Mouse (Mus musculus) embryonic facial prominence, embryonic 11.5 days (tissue): ENCODE measurements at regions not wholly inside any gene's neighbourhood (a gene's known extent, or its start where the extent isn't known, plus 50 kb on each side); places are given as distances from the start of the nearest gene placed in this dataset.
A peak's percentile ranks its signal among the peaks of the same experiment; 100 is the strongest.

Source experiments
- ATAC-seq: fragments of 200-750 bp; cut with Nextera tagmentation; replicated peaks from 2 replicates; pipeline ENCODE4 v1.8.0; 2017; ENCODE audit warnings: low read depth; ENCODE audit not compliant: insufficient number of reproducible peaks, low FRiP score, low TSS enrichment
- DNase-seq: peaks from one replicate; pipeline ENCODE4 v3.0.0-alpha.2; 2015; ENCODE audit warnings: low spot score
- H3K27ac ChIP-seq: fragments of 300-500 bp; sonication (generic); replicated peaks from 2 replicates; pipeline ENCODE4 v1.5.1; 2014; ENCODE audit warnings: mild to moderate bottlenecking, low read depth, low read length, control low read depth
- H3K27me3 ChIP-seq: fragments of 300-500 bp; sonication (generic); 2 replicates; pipeline ENCODE4 v1.6.1; 2014; ENCODE audit warnings: mild to moderate bottlenecking, low read length, moderate library complexity, mixed read lengths; ENCODE audit not compliant: control insufficient read depth, insufficient read depth
- H3K36me3 ChIP-seq: fragments of 300-500 bp; sonication (generic); replicated peaks from 2 replicates; pipeline ENCODE4 v1.6.1; 2014; ENCODE audit warnings: low read depth, mild to moderate bottlenecking, low read length, moderate library complexity, mixed read lengths; ENCODE audit not compliant: control insufficient read depth, insufficient read depth
- H3K4me1 ChIP-seq: fragments of 300-500 bp; sonication (generic); 2 replicates; pipeline ENCODE4 v1.6.1; 2014; ENCODE audit warnings: low read length, mixed read lengths; ENCODE audit not compliant: control insufficient read depth, insufficient read depth
- H3K4me2 ChIP-seq: fragments of 300-500 bp; sonication (generic); 2 replicates; pipeline ENCODE4 v1.6.1; 2014; ENCODE audit warnings: low read depth, mild to moderate bottlenecking, control low read depth, low read length, moderate library complexity
- H3K4me3 ChIP-seq: fragments of 300-500 bp; sonication (generic); 2 replicates; pipeline ENCODE4 v1.5.1; 2014; ENCODE audit warnings: low read depth, low read length, control low read depth
- H3K9ac ChIP-seq: fragments of 300-500 bp; sonication (generic); replicated peaks from 2 replicates; pipeline ENCODE4 v1.6.1; 2014; ENCODE audit warnings: mild to moderate bottlenecking, control low read depth, low read length
- H3K9me3 ChIP-seq: fragments of 300-500 bp; sonication (generic); replicated peaks from 2 replicates; pipeline ENCODE4 v1.6.1; 2016; ENCODE audit warnings: mild to moderate bottlenecking, low read length, inconsistent platforms, mixed read lengths; ENCODE audit not compliant: control insufficient read depth
- WGBS: fragments of 180-500 bp; shearing (Covaris S2); extraction: QIAGEN DNeasy Blood & Tissue Kit; methylation state at CpG from one replicate; pipeline ENCODE4 v1.1.7; 2014; 5-methylcytosine and 5-hydroxymethylcytosine counted together

- no peak for DNase-seq
- ATAC-seq: no peak
- no peak overlapping the region for H3K4me2 ChIP-seq
- no peak overlapping the region for H3K4me3 ChIP-seq
- no peaks in the 10 kb centered on the region for H3K36me3 ChIP-seq
- no peaks in the 10 kb centered on the region for H3K4me1 ChIP-seq
- H3K27ac ChIP-seq: no peak overlapping the region
- WGBS: 77% methylated on average over 3 of the region's 3 CpGs
- H3K9me3 ChIP-seq: no peaks in the 10 kb centered on the region
- no peaks in the 10 kb centered on the region for H3K27me3 ChIP-seq
- H3K9ac ChIP-seq: no peak overlapping the region
Observed at GRCm38 (mm10) chr11:111379842-111380241, 313.9 kb downstream of the Kcnj2 start.

DNA sequence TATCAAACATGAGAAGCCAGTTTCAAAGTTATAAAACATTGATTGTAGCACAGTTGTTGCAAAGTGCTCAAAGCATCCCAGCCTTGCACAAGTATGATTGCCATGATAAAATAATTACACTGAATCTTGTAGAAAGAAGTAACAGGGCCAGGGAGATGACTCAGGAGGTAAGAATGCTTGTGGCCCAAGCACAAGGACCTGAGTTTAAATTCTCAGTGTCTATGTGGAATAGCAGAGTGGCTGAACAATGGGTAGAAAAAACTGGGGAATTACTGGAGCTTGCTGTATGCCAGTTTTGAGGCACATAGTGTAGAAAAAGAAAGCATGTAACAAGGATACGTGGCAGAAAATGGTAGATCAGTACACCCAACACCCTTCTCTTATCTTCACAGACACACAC is 332.7 kb downstream of the Kcnj2 start:
- no peaks in the 10 kb centered on the region for H3K27me3 ChIP-seq
- H3K9ac ChIP-seq: no peak overlapping the region
- DNase-seq (no peak), ATAC-seq (no peak)
- no peaks in the 10 kb centered on the region for H3K4me1 ChIP-seq
- no peak overlapping the region for H3K27ac ChIP-seq
- H3K4me3 ChIP-seq: no peak overlapping the region
- WGBS: 79% methylated on average over 1 of the region's 1 CpGs
- no peak overlapping the region for H3K4me2 ChIP-seq
- no peaks in the 10 kb centered on the region for H3K36me3 ChIP-seq
- no peaks in the 10 kb centered on the region for H3K9me3 ChIP-seq

GRCm38 (mm10) chr11:111409266-111409665 is 343.3 kb downstream of the Kcnj2 start:
- no peak overlapping the region for H3K4me3 ChIP-seq
- no peaks in the 10 kb centered on the region for H3K27me3 ChIP-seq
- DNase-seq: no peak
- H3K36me3 ChIP-seq: no peaks in the 10 kb centered on the region
- no peaks in the 10 kb centered on the region for H3K4me1 ChIP-seq
- H3K9ac ChIP-seq: no peak overlapping the region
- no peak overlapping the region for H3K27ac ChIP-seq
- 87% methylated on average over 2 of the region's 2 CpGs for WGBS
- ATAC-seq: no peak
- no peaks in the 10 kb centered on the region for H3K9me3 ChIP-seq
- H3K4me2 ChIP-seq: no peak overlapping the region

DNA sequence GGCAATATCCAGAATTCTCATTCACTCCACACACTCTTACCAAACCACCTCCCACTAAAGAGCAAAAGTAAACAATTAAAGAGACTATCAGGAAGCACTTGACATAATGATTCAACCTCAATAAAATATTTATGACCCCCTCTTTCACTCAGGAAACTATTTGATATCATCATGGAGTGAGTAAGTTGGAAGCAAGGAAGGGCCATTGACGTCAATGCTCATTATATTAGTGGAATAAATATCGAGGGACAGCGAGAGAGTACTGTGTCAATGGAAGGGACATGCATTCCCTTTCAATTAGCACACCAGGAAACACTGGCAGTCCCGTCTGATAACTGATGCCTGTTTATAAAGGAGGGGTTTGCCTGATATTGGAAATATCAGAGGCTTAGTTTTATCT is 358.9 kb downstream of the Kcnj2 start:
- no peaks in the 10 kb centered on the region for H3K9me3 ChIP-seq
- no peak overlapping the region for H3K9ac ChIP-seq
- no peak overlapping the region for H3K27ac ChIP-seq
- no peak for ATAC-seq
- H3K4me3 ChIP-seq: no peak overlapping the region
- no peak overlapping the region for H3K4me2 ChIP-seq
- H3K4me1 ChIP-seq: no peaks in the 10 kb centered on the region
- no peak for DNase-seq
- WGBS: 76% methylated on average over 4 of the region's 4 CpGs
- no peaks in the 10 kb centered on the region for H3K36me3 ChIP-seq
- H3K27me3 ChIP-seq: no peaks in the 10 kb centered on the region

DNA sequence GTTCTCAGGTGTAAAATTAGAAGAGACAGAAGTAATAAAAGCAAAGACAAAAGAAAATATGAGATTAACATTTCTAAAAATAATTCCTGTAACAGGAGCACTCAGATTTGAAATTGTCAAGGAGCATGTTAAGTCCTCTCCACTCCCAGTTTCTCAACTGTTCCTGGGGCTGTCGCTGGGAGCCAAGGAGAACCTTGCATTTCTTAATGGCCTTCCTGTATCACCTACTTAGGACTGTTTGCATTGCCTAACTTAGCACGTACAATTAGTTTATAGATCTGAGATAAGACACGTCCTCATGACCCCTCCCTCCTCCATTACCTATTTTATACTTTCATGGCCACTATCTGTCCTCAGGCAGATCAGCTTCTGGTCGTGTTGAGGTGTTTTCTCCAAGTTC is 360.8 kb downstream of the Kcnj2 start:
- ATAC-seq: no peak
- Histone ChIP-seq H3K36me3 (no peaks in the 10 kb centered on the region), H3K27ac (no peak overlapping the region), H3K9ac (no peak overlapping the region), H3K4me2 (no peak overlapping the region), H3K4me3 (no peak overlapping the region), H3K4me1 (no peaks in the 10 kb centered on the region), H3K27me3 (no peaks in the 10 kb centered on the region), H3K9me3 (no peaks in the 10 kb centered on the region)
- no peak for DNase-seq
- WGBS: 72% methylated on average over 4 of the region's 4 CpGs

- ATAC-seq: no peak
- no peaks in the 10 kb centered on the region for H3K9me3 ChIP-seq
- no peak for DNase-seq
- no peaks in the 10 kb centered on the region for H3K36me3 ChIP-seq
- H3K27me3 ChIP-seq: no peaks in the 10 kb centered on the region
- no peaks in the 10 kb centered on the region for H3K4me1 ChIP-seq
- no peak overlapping the region for H3K4me2 ChIP-seq
- H3K4me3 ChIP-seq: no peak overlapping the region
- H3K9ac ChIP-seq: no peak overlapping the region
- H3K27ac ChIP-seq: no peak overlapping the region
Observed at GRCm38 (mm10) chr11:111442257-111442656, 376.3 kb downstream of the Kcnj2 start.

DNA sequence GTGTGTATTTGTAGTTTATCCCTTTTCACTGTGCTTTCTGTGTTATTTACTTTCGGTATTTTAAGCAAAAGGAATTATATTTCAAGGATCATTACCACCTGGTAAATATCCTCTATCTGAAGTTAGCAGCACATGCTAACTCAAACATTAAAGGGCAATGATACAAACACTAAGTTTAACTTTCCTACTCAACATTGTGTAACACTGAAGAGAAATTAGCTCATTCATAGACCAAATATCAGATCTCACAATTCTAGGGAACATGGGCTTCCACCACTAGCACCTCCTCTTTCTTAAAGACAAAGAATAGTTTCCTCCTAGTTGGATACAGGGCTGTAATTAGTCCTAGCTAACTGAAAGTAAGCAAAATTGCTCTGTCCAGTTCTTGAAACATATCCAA is 377.4 kb downstream of the Kcnj2 start:
- Histone ChIP-seq H3K27ac (no peak overlapping the region), H3K9ac (no peak overlapping the region), H3K4me3 (no peak overlapping the region), H3K36me3 (no peaks in the 10 kb centered on the region), H3K4me2 (no peak overlapping the region), H3K27me3 (no peaks in the 10 kb centered on the region), H3K9me3 (no peaks in the 10 kb centered on the region), H3K4me1 (no peaks in the 10 kb centered on the region)
- DNase-seq: no peak
- ATAC-seq: no peak
- WGBS: 100% methylated on average over 1 of the region's 1 CpGs

DNA sequence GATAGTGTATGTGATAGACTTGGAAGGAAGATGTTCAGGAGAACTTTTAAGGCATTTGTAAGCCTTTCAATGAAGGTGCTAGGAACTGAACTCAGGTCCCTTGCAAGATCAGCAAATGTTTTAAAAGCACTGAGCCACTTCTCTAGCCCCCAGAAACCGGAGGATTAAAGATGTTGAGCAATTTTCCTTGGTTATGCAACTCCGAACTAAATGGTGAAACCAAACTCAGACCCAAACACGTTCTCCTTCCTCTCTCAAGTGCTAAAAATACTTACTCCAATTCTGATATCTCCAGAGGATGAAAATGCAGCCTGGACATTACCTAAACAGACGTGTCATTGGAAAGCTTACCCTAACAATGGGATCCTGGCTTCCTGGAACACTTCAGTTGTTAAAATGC is 378.8 kb downstream of the Kcnj2 start:
- no peaks in the 10 kb centered on the region for H3K4me1 ChIP-seq
- no peak overlapping the region for H3K4me3 ChIP-seq
- H3K36me3 ChIP-seq: no peaks in the 10 kb centered on the region

DNA sequence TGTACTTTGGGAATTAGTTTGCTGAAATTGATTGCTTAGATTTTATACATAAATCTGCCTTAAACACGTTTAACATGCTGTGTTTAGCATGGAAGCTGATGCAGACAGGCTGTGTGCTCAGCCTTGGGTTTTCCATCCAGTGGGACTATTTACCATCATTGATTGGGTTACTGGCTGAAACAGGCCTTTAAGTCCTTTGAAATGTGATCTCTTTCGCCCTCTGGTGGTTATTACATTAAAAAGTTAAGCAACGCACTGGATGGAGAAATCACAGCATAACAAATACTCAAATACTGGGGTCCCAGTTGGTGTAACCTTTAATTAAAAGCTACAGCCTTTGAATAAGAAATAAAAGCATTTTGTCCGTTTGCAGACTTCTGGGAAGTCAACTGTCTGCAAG is 379.8 kb downstream of the Kcnj2 start:
- peak; percentile 85 for DNase-seq
- no peak overlapping the region for H3K4me3 ChIP-seq
- ATAC-seq: peak; percentile 48; the same call in 1 of the 2 replicates
- no peaks in the 10 kb centered on the region for H3K27me3 ChIP-seq
- WGBS: 8% methylated on average over 4 of the region's 4 CpGs
- no peak overlapping the region for H3K27ac ChIP-seq
- H3K9ac ChIP-seq: no peak overlapping the region
- H3K36me3 ChIP-seq: no peaks in the 10 kb centered on the region
- no peaks in the 10 kb centered on the region for H3K4me1 ChIP-seq
- no peak overlapping the region for H3K4me2 ChIP-seq
- H3K9me3 ChIP-seq: no peaks in the 10 kb centered on the region

More for the DNA sequence above, 378.8 kb downstream of the Kcnj2 start:
- WGBS: 81% methylated on average over 4 of the region's 4 CpGs
- Histone ChIP-seq H3K27ac (no peak overlapping the region), H3K9ac (no peak overlapping the region), H3K4me2 (no peak overlapping the region), H3K9me3 (no peaks in the 10 kb centered on the region), H3K27me3 (no peaks in the 10 kb centered on the region)
- DNase-seq: no peak
- no peak for ATAC-seq
